Mouse (Mus musculus): ENCODE results near the gene Angptl6. TPM values are rescaled to one million over a fixed set of nuclear protein-coding genes. Genes with fewer than 3 reads are reported as not detected.

Angptl6 gene
- polyA plus RNA-seq, 1 experiment: 3.6 TPM

DNA sequence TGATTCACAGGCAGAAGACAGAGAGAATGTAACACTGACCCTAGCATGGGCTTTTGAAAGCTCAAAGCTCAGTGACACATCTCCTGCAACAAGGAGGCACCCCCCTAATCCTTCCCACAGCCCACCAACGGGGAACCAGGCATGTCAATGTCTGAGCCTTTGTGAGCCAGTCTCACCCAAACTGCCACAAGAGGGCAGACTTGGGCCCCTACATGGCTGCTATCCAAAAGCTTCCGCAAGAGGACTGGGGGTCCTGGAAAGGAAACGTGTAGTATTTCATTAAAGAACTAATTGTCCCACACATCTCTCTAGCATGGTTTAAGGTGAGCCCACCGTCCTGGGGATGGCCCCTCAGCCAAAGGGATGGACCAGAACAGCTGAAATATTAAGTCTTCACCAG is 17.7 kb downstream of the Angptl6 start:
- H3K36me3 ChIP-seq (ENCODE audit: control insufficient read depth, insufficient read depth, low read length): no peaks in the 10 kb centered on the region
- 7% methylated on average over 4 of the region's 4 CpGs for WGBS
- H3K4me3 ChIP-seq (ENCODE audit: insufficient read depth, low read depth, low read length): no peak overlapping the region
- no peak for DNase-seq
- no peaks in the 10 kb centered on the region for H3K4me1 ChIP-seq (ENCODE audit: control insufficient read depth, insufficient read depth, low read length)
- TF ChIP-seq CTCF (conservative IDR thresholded peaks at IDR 0.05; ENCODE audit: insufficient read depth, insufficient read length, low read depth, low read length): peak; percentile 56
- no peak for TF ChIP-seq POLR2A (IDR thresholded peaks at IDR 0.05; ENCODE audit: low read depth, low read length)
- H3K27me3 ChIP-seq (replicated peaks; ENCODE audit: control insufficient read depth, insufficient read depth, low read length): no peaks in the 10 kb centered on the region
- no peak overlapping the region for H3K27ac ChIP-seq (ENCODE audit: insufficient read depth, low read depth, low read length)

DNA sequence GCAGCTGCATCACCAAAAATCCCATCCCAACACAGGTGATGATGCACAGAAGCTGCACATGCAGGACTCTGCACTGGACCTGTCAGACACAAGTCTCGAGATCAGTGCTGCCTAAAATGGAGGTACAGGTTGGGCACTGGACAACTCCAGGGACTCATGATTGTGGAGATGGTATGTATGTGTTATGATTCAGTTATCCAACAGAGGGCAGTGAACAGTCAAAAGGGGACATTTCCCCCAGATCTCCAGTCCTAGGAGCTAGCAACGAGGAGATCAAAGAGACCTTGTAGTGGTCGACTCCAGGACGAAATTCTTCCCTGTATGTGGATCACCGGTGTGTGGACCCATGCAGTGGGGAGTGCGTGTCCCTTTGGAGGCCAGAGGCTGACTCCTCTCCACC is 19.6 kb downstream of the Angptl6 start:
- Histone ChIP-seq H3K27ac (ENCODE audit: insufficient read depth, low read depth, low read length) (no peak overlapping the region), H3K4me1 (ENCODE audit: control insufficient read depth, insufficient read depth, low read length) (no peaks in the 10 kb centered on the region), H3K27me3 (replicated peaks; ENCODE audit: control insufficient read depth, insufficient read depth, low read length) (no peaks in the 10 kb centered on the region), H3K4me3 (ENCODE audit: insufficient read depth, low read depth, low read length) (no peak overlapping the region), H3K36me3 (ENCODE audit: control insufficient read depth, insufficient read depth, low read length) (no peaks in the 10 kb centered on the region)
- DNase-seq: no peak
- WGBS: 51% methylated on average over 6 of the region's 6 CpGs
- no peak for TF ChIP-seq POLR2A (IDR thresholded peaks at IDR 0.05; ENCODE audit: low read depth, low read length)
- TF ChIP-seq CTCF (conservative IDR thresholded peaks at IDR 0.05; ENCODE audit: insufficient read depth, insufficient read length, low read depth, low read length): no peak

DNA sequence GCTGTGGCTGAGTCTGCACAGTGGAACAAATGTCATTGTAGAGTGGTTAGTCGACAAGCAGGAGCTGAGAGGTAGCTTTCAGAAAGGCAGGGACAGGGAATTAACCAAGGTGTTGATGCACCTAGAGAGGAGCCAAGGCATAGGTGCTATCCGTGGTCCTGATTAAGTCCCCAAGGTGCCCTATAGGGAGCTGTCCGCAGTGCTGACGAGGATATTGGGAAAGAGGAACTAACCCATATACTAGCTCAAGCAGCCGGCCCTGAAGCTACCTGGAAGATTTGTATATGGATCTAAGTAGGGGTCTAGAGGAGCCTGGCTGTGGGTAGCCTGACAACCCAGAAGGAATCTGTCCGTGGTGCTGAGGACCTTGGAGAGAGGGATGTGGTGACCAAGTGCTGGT is 22.4 kb downstream of the Angptl6 start:
- Histone ChIP-seq H3K27ac (ENCODE audit: insufficient read depth, low read depth, low read length) (no peak overlapping the region), H3K36me3 (ENCODE audit: control insufficient read depth, insufficient read depth, low read length) (no peaks in the 10 kb centered on the region), H3K4me3 (ENCODE audit: insufficient read depth, low read depth, low read length) (no peak overlapping the region), H3K4me1 (ENCODE audit: control insufficient read depth, insufficient read depth, low read length) (no peaks in the 10 kb centered on the region), H3K27me3 (replicated peaks; ENCODE audit: control insufficient read depth, insufficient read depth, low read length) (no peaks in the 10 kb centered on the region)
- peak; percentile 49 for DNase-seq
- 5% methylated on average over 6 of the region's 6 CpGs for WGBS
- TF ChIP-seq POLR2A (IDR thresholded peaks at IDR 0.05; ENCODE audit: low read depth, low read length) (no peak), CTCF (conservative IDR thresholded peaks at IDR 0.05; ENCODE audit: insufficient read depth, insufficient read length, low read depth, low read length) (0 out of 2 replicates have a peak, but pooled peaks have one; percentile 14)

DNA sequence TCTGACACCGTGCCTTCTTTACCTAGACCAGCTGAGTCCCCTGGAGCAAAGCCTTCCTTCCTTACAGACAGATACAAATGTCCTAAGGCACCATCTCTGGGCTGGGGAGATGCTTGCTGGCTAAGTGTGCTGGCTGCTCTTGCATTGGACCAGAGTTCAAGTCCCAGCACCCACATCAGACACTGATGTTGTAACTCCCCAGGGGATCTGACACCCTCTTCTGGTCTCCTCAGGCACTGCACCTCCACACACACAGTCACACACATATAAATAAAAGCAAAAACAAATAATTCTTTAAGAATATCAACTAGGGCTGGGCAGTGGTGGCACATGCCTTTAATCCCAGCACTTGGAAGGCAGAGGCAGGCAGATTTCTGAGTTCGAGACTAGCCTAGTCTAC is 29.3 kb downstream of the Angptl6 start:
- no peak for TF ChIP-seq CTCF (conservative IDR thresholded peaks at IDR 0.05; ENCODE audit: insufficient read depth, insufficient read length, low read depth, low read length)
- no peak for TF ChIP-seq POLR2A (IDR thresholded peaks at IDR 0.05; ENCODE audit: low read depth, low read length)
- no peaks in the 10 kb centered on the region for H3K36me3 ChIP-seq (ENCODE audit: control insufficient read depth, insufficient read depth, low read length)
- no peak for DNase-seq
- H3K27ac ChIP-seq (ENCODE audit: insufficient read depth, low read depth, low read length): no peak overlapping the region
- H3K4me1 ChIP-seq (ENCODE audit: control insufficient read depth, insufficient read depth, low read length): no peaks in the 10 kb centered on the region
- no peak overlapping the region for H3K4me3 ChIP-seq (ENCODE audit: insufficient read depth, low read depth, low read length)
- H3K27me3 ChIP-seq (replicated peaks; ENCODE audit: control insufficient read depth, insufficient read depth, low read length): no peaks in the 10 kb centered on the region
- WGBS: 86% methylated on average over 2 of the region's 2 CpGs

DNA sequence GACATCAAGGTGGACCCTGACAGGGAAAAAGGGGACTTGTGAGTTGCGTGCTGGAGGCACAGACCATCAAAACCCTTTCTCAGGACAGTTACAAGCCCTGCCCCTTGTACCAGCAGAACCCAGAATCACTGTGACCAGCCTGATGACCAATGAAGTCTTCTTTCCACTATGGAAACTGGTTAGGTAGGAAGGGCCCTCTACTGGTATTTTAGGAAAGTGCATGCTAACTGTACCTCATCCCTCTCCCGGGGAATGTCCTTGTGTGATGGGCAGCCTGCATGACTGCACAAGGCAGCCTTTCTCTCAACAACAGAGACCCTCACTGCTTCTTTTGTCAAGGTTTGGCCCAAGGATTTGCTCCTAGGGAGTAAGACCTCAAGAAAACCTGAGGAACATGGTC is 36.9 kb downstream of the Angptl6 start:
- H3K36me3 ChIP-seq (ENCODE audit: control insufficient read depth, insufficient read depth, low read length): no peaks in the 10 kb centered on the region
- 20% methylated on average over 2 of the region's 2 CpGs for WGBS
- peak; percentile 18 for DNase-seq
- H3K27ac ChIP-seq (ENCODE audit: insufficient read depth, low read depth, low read length): no peak overlapping the region
- no peak overlapping the region for H3K4me3 ChIP-seq (ENCODE audit: insufficient read depth, low read depth, low read length)
- no peaks in the 10 kb centered on the region for H3K4me1 ChIP-seq (ENCODE audit: control insufficient read depth, insufficient read depth, low read length)
- no peak for TF ChIP-seq POLR2A (IDR thresholded peaks at IDR 0.05; ENCODE audit: low read depth, low read length)
- peak; percentile 48 for TF ChIP-seq CTCF (conservative IDR thresholded peaks at IDR 0.05; ENCODE audit: insufficient read depth, insufficient read length, low read depth, low read length)
- no peaks in the 10 kb centered on the region for H3K27me3 ChIP-seq (replicated peaks; ENCODE audit: control insufficient read depth, insufficient read depth, low read length)

DNA sequence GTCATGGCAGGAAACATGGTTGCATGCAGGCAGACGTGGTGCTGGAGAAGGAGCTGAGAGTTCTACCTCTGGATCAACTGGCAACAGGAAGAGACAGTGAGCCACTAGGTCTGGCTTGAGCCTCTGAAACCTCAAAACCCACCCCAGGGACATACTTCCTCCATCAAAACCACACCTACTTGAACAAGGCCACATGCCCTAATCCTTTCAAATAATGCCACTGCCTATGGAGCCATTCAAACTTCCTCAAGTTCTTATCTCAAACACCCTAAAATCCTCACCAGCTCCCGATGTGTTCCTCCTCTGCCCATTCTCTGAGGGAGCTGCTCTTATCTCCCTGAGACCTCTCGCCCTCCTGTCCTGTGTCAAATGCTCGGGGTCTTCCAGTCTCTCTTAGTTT is 37.3 kb downstream of the Angptl6 start:
- H3K4me3 ChIP-seq (ENCODE audit: insufficient read depth, low read depth, low read length): no peak overlapping the region
- no peak overlapping the region for H3K27ac ChIP-seq (ENCODE audit: insufficient read depth, low read depth, low read length)
- H3K4me1 ChIP-seq (ENCODE audit: control insufficient read depth, insufficient read depth, low read length): no peaks in the 10 kb centered on the region
- DNase-seq: no peak
- TF ChIP-seq CTCF (conservative IDR thresholded peaks at IDR 0.05; ENCODE audit: insufficient read depth, insufficient read length, low read depth, low read length) (no peak), POLR2A (IDR thresholded peaks at IDR 0.05; ENCODE audit: low read depth, low read length) (no peak)
- no peaks in the 10 kb centered on the region for H3K27me3 ChIP-seq (replicated peaks; ENCODE audit: control insufficient read depth, insufficient read depth, low read length)
- H3K36me3 ChIP-seq (ENCODE audit: control insufficient read depth, insufficient read depth, low read length): no peaks in the 10 kb centered on the region
- WGBS: 67% methylated on average over 4 of the region's 4 CpGs

DNA sequence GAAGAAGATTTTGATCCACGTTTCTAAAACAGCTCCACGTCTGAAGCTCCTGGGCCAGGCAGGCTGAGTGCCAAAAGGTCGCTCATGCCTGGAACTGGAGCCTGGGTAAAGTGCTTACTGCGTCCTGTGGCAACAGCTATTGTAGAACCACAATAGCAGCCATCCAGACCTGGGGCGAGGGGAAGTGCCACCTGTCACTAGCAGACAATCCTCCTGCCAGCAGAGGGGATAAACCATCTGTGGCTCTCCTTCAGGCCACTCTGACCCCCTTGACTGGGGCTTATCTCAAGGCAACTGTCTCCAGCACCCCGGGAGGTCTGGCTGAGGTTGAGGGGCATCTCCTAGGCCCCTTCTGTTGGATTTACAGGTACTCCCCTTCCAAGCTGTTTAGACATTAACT is 40.6 kb downstream of the Angptl6 start:
- no peak overlapping the region for H3K4me3 ChIP-seq (ENCODE audit: insufficient read depth, low read depth, low read length)
- H3K36me3 ChIP-seq (ENCODE audit: control insufficient read depth, insufficient read depth, low read length): no peaks in the 10 kb centered on the region
- TF ChIP-seq POLR2A (IDR thresholded peaks at IDR 0.05; ENCODE audit: low read depth, low read length) (no peak), CTCF (conservative IDR thresholded peaks at IDR 0.05; ENCODE audit: insufficient read depth, insufficient read length, low read depth, low read length) (no peak)
- no peaks in the 10 kb centered on the region for H3K27me3 ChIP-seq (replicated peaks; ENCODE audit: control insufficient read depth, insufficient read depth, low read length)
- 50% methylated on average over 6 of the region's 6 CpGs for whole genome bisulfite sequencing
- DNase-seq: peak; percentile 10
- H3K27ac ChIP-seq (ENCODE audit: insufficient read depth, low read depth, low read length): no peak overlapping the region
- no peaks in the 10 kb centered on the region for H3K4me1 ChIP-seq (ENCODE audit: control insufficient read depth, insufficient read depth, low read length)

All from kidney, adult 2 months (tissue).